Comparison of ENCODE assay signal across 26 mouse cellular contexts in the genomic region with DNA sequence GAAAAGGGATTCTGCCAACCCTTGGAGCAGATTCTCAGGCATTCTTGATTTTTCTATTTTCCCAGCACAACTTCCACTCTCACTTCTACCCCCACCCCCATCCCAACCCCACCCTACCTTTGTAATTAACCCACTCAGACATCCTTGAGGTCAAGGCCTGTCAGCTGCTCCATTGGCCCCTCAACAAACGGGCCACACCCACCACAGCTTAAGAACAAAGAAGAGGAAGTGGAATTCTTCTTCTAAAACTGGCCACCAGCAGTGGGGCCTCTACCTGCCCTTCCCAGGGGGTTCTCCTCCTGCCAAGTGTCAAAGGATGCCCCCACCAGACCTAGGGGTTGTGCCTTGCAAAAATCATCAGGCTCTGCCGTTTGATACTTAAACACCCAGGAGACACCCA. TPM values are rescaled to one million over a fixed set of nuclear protein-coding genes. Genes with fewer than 3 reads are reported as not detected.
A peak's percentile ranks its signal among the peaks of the same experiment; 100 is the strongest.
DNase-seq lines count a peak whose midpoint lies in the region; ATAC-seq and TF ChIP-seq lines count a peak whose summit lies in the region.
"Had no signal": no experiment of that assay in that cellular context is flagged by ENCODE, and none has a peak within 500 bp of the region (broad histone marks: within the 10 kb centered on the region; RNA-seq: fewer than 3 reads in every experiment).

No protein-coding gene starts in this region.

- no peak for DNase-seq in forebrain, embryonic 10.5 days (ENCODE audit: extremely low spot score, low spot score)
- peak; percentile 46 for DNase-seq in ES-E14 (ENCODE audit: low read depth, low spot score)
- no peak for DNase-seq in urinary bladder, postnatal 36 days (ENCODE audit: low spot score in 2 of 2)
- DNase-seq in natural killer cell, adult 2 months (ENCODE audit: low spot score in 2 of 2), result no peak
- DNase-seq: adrenal gland, adult 8-10 months; cerebellum, adult 11-12 months; cerebellum, postnatal 10 days; gastrocnemius, postnatal 36 days; kidney, adult 2 months; layer of hippocampus, adult 9-11 months; left cerebral cortex, postnatal 4 days; right cerebral cortex, adult 18-20 months; thymus, postnatal 14 days had no signal

- no peaks in the 10 kb centered on the region for H3K27me3 ChIP-seq in forebrain, embryonic 10.5 days (ENCODE audit: poor library complexity, severe bottlenecking)
- H3K27me3 ChIP-seq in forebrain, embryonic 12.5 days, result 0 out of 2 replicates have a peak, but pooled peaks cover 8% of the 10 kb centered on the region
- H3K27me3 ChIP-seq in midbrain, embryonic 13.5 days, result no peaks in the 10 kb centered on the region
- H3K27me3 ChIP-seq in midbrain, embryonic 16.5 days (ENCODE audit: control insufficient read depth, insufficient read depth, low read depth, low read length), result no peaks in the 10 kb centered on the region
- H3K27me3 ChIP-seq: limb, embryonic 15.5 days; liver, embryonic 15.5 days; neural tube, embryonic 12.5 days had no signal

- in situ Hi-C loops in ES-E14 (cut with MboI; ENCODE audit: low sequenced_read_pairs in 2 of 2, unreplicated experiment in 2 of 2), result no loop called here

- no peaks in the 10 kb centered on the region for H3K9me3 ChIP-seq in forebrain, embryonic 10.5 days
- H3K9me3 ChIP-seq in forebrain, embryonic 12.5 days, result no peaks in the 10 kb centered on the region
- no peaks in the 10 kb centered on the region for H3K9me3 ChIP-seq in midbrain, embryonic 13.5 days
- H3K9me3 ChIP-seq in midbrain, embryonic 16.5 days (replicated peaks; ENCODE audit: control insufficient read depth, low read length, poor library complexity, severe bottlenecking), result no peaks in the 10 kb centered on the region
- no peaks in the 10 kb centered on the region for H3K9me3 ChIP-seq in ES-E14 (ENCODE audit: control insufficient read depth, insufficient read depth, low read depth, low read length)
- H3K9me3 ChIP-seq: heart, embryonic 10.5 days; limb, embryonic 15.5 days; liver, embryonic 15.5 days; midbrain, embryonic 12.5 days; neural tube, embryonic 12.5 days had no signal

- H3K4me1 ChIP-seq in forebrain, embryonic 10.5 days, result peaks cover 65% of the 10 kb centered on the region
- H3K4me1 ChIP-seq in forebrain, embryonic 12.5 days, result peaks cover 23% of the 10 kb centered on the region
- peaks cover 36% of the 10 kb centered on the region for H3K4me1 ChIP-seq in midbrain, embryonic 13.5 days (replicated peaks)
- H3K4me1 ChIP-seq in midbrain, embryonic 16.5 days (ENCODE audit: control insufficient read depth, insufficient read depth, low read length), result peaks cover 11% of the 10 kb centered on the region; the same call in 1 of the 2 replicates
- peaks cover 3 to 54% of the 10 kb centered on the region in 2 experiments; a peak in 3 of 4 replicates for H3K4me1 ChIP-seq in ES-E14 (ENCODE audit: control insufficient read depth in 2 of 2, insufficient read depth in 2 of 2, low read length in 2 of 2, poor library complexity in 1 of 2)
- H3K4me1 ChIP-seq: liver, embryonic 15.5 days had no signal

- H3K4me3 ChIP-seq in forebrain, embryonic 10.5 days, result no peak overlapping the region
- H3K4me3 ChIP-seq in forebrain, embryonic 12.5 days (replicated peaks), result no peak overlapping the region
- H3K4me3 ChIP-seq in midbrain, embryonic 13.5 days (replicated peaks), result no peak overlapping the region
- H3K4me3 ChIP-seq in midbrain, embryonic 16.5 days (ENCODE audit: low read depth, low read length), result no peak overlapping the region
- no peak overlapping the region for H3K4me3 ChIP-seq in ES-E14 (ENCODE audit: insufficient read depth in 1 of 2, low read depth in 1 of 2, low read length in 2 of 2, poor library complexity in 1 of 2, severe bottlenecking in 1 of 2)
- H3K4me3 ChIP-seq: heart, embryonic 10.5 days; left cerebral cortex, adult 2 months; limb, embryonic 15.5 days; liver, embryonic 15.5 days; midbrain, embryonic 12.5 days; neural tube, embryonic 12.5 days had no signal

- H3K27ac ChIP-seq in forebrain, embryonic 10.5 days, result 0 out of 2 replicates have a peak overlapping the region, but pooled peaks have one; percentile 20
- H3K27ac ChIP-seq in forebrain, embryonic 12.5 days, result no peak overlapping the region
- H3K27ac ChIP-seq in midbrain, embryonic 13.5 days, result 0 out of 2 replicates have a peak overlapping the region, but pooled peaks have one; percentile 10
- no peak overlapping the region for H3K27ac ChIP-seq in midbrain, embryonic 16.5 days (ENCODE audit: low read length)
- H3K27ac ChIP-seq in ES-E14 (ENCODE audit: insufficient read depth, low read depth, low read length, poor library complexity, severe bottlenecking), result peak overlapping the region; percentile 70
- H3K27ac ChIP-seq: heart, embryonic 10.5 days; kidney, postnatal 0 days; left cerebral cortex, adult 2 months; limb, embryonic 15.5 days; liver, embryonic 15.5 days; macrophage; midbrain, embryonic 12.5 days; neural tube, embryonic 12.5 days had no signal

- WGBS in forebrain, embryonic 10.5 days, result 64% methylated on average over 2 of the region's 2 CpGs
- 58% methylated on average over 2 of the region's 2 CpGs for WGBS in forebrain, embryonic 12.5 days
- 62% methylated on average over 2 of the region's 2 CpGs for WGBS in midbrain, embryonic 13.5 days
- 45% methylated on average over 2 of the region's 2 CpGs for WGBS in midbrain, embryonic 16.5 days

- ATAC-seq in forebrain, embryonic 12.5 days (ENCODE audit: low FRiP score), result no peak
- no peak for ATAC-seq in midbrain, embryonic 13.5 days
- ATAC-seq in midbrain, embryonic 16.5 days, result no peak
- ATAC-seq in megakaryocyte progenitor cell, adult 5-6 weeks (replicated peaks; ENCODE audit: poor library complexity), result peak; percentile 44; the same call in 1 of the 2 replicates
- ATAC-seq: CD4-positive, CD25-positive, alpha-beta regulatory T cell, adult 4 months had no signal

- H3K9ac ChIP-seq in forebrain, embryonic 12.5 days, result no peak overlapping the region
- H3K9ac ChIP-seq in midbrain, embryonic 13.5 days (replicated peaks), result no peak overlapping the region
- H3K9ac ChIP-seq in midbrain, embryonic 16.5 days (ENCODE audit: low read depth, low read length), result no peak overlapping the region
- H3K9ac ChIP-seq in ES-E14 (ENCODE audit: insufficient read depth, low read depth, low read length, poor library complexity, severe bottlenecking), result no peak overlapping the region; the same call in 1 of the 2 replicates
- H3K9ac ChIP-seq: limb, embryonic 15.5 days; liver, embryonic 15.5 days; midbrain, embryonic 12.5 days; neural tube, embryonic 12.5 days had no signal

- 0 out of 2 replicates have a peak, but pooled peaks cover 3% of the 10 kb centered on the region for H3K36me3 ChIP-seq in forebrain, embryonic 10.5 days (replicated peaks)
- peaks cover 9% of the 10 kb centered on the region for H3K36me3 ChIP-seq in forebrain, embryonic 12.5 days (replicated peaks)
- H3K36me3 ChIP-seq in midbrain, embryonic 13.5 days, result peaks cover 20% of the 10 kb centered on the region
- H3K36me3 ChIP-seq in midbrain, embryonic 16.5 days (ENCODE audit: control insufficient read depth, insufficient read depth, low read length), result no peaks in the 10 kb centered on the region; the same call in 1 of the 2 replicates
- H3K36me3 ChIP-seq in ES-E14 (ENCODE audit: control insufficient read depth, insufficient read depth, low read length, poor library complexity, severe bottlenecking), result no peaks in the 10 kb centered on the region
- H3K36me3 ChIP-seq: heart, embryonic 10.5 days; liver, embryonic 15.5 days had no signal

- H3K4me2 ChIP-seq in forebrain, embryonic 12.5 days, result no peak overlapping the region
- H3K4me2 ChIP-seq in midbrain, embryonic 13.5 days (replicated peaks), result no peak overlapping the region
- H3K4me2 ChIP-seq in midbrain, embryonic 16.5 days (ENCODE audit: low read length), result no peak overlapping the region
- H3K4me2 ChIP-seq: limb, embryonic 15.5 days; liver, embryonic 15.5 days; midbrain, embryonic 12.5 days; neural tube, embryonic 12.5 days had no signal

TF ChIP-seq in ES-E14, 5 proteins besides CTCF, POLR2A, EP300 and RAD21:
- no peak for TF ChIP-seq ZNF384 (IDR thresholded peaks at IDR 0.05; ENCODE audit: low read depth, low read length)
- no peak for TF ChIP-seq MAFK (IDR thresholded peaks at IDR 0.05; ENCODE audit: insufficient read depth, low read depth, low read length)
- TF ChIP-seq ZC3H11A (IDR thresholded peaks at IDR 0.05; ENCODE audit: borderline replicate concordance, low read depth, low read length), result no peak
- TF ChIP-seq CHD2 (IDR thresholded peaks at IDR 0.05; ENCODE audit: low read depth, low read length), result no peak
- no peak for TF ChIP-seq HCFC1 (IDR thresholded peaks at IDR 0.05; ENCODE audit: borderline replicate concordance, insufficient read depth, low read length)
TF ChIP-seq in ES-E14: peak in this region for 0.

RNA-seq across cellular contexts. Expression of gene Pde9a, which starts 37.0 kb away (rescaled TPM):
- polyA plus RNA-seq in forebrain, embryonic 10.5 days (2016; fragmentation: Nextera tagmentation; extraction: Ambion mirVana), result 16.6 and 16.8 TPM in 2 replicates
- 34.7 and 36.7 TPM in 2 replicates for polyA plus RNA-seq in forebrain, embryonic 12.5 days (2016; fragmentation: Nextera tagmentation; extraction: Ambion mirVana)
- polyA plus RNA-seq in midbrain, embryonic 13.5 days (2015; fragmentation: Nextera tagmentation; extraction: Ambion mirVana), result 42.0 and 46.2 TPM in 2 replicates
- polyA plus RNA-seq in midbrain, embryonic 16.5 days (2015; fragmentation: Nextera tagmentation; extraction: Ambion mirVana), result 33.1 and 41.0 TPM in 2 replicates
- total RNA-seq in ES-E14 (2012; rRNA removed), result 3.9 and 6.9 TPM in 2 replicates
- 0.79 TPM in 1 of 2 replicates, not detected in the other for total RNA-seq in megakaryocyte progenitor cell, adult 5-6 weeks (2015)
- 1.5 TPM in 1 of 2 replicates, not detected in the other for total RNA-seq in megakaryocyte progenitor cell, adult 5-6 weeks (2017)
- polyA plus RNA-seq: CD4-positive, CD25-positive, alpha-beta regulatory T cell, adult 4 months; macrophage had no signal

Comparison
In these comparisons a context has a peak if more than half of its experiments do, and no peak if none do; other contexts are left out.
1. H3K27ac ChIP-seq: peak in forebrain, embryonic 10.5 days (single experiment), midbrain, embryonic 13.5 days (single experiment) and ES-E14 (single experiment); none in forebrain, embryonic 12.5 days (single experiment) and midbrain, embryonic 16.5 days (single experiment).